Mouse (Mus musculus) retina, embryonic 14.5 days (tissue): ENCODE measurements around the gene Stx3.

Experiments
- DNase-seq: peaks from one replicate; pipeline ENCODE4 v3.0.0-alpha.2; 2015; ENCODE audit warnings: low spot score

Gene Stx3

GRCm38 (mm10) chr19:11725915-11726314 lies 93.3 kb downstream of the Stx3 start:
- no peak for DNase-seq
